9 mouse cellular contexts compared by ENCODE assay signal in genomic region chr16:91466566-91466965, GRCm38 (mm10). TPM values are rescaled to one million over a fixed set of nuclear protein-coding genes. Genes with fewer than 3 reads are reported as not detected.
DNase-seq lines count a peak whose midpoint lies in the region; ATAC-seq and TF ChIP-seq lines count a peak whose summit lies in the region.
"Had no signal": no experiment of that assay in that cellular context is flagged by ENCODE, and none has a peak within 500 bp of the region (broad histone marks: within the 10 kb centered on the region; RNA-seq: fewer than 3 reads in every experiment).

No protein-coding gene starts in this region.

- H3K9ac ChIP-seq in hindbrain, postnatal 0 days (replicated peaks; ENCODE audit: low read length): no peak overlapping the region
- H3K9ac ChIP-seq: limb, embryonic 15.5 days had no signal

- intact Hi-C loops in left cerebral cortex, adult 2 months (cut with DNase I): no loop called here

- H3K4me2 ChIP-seq in hindbrain, postnatal 0 days (ENCODE audit: low read depth, low read length): peak overlapping the region; percentile 62; the same call in 1 of the 2 replicates
- H3K4me2 ChIP-seq: limb, embryonic 15.5 days had no signal

- 0 out of 2 replicates have a peak, but pooled peaks cover 5% of the 10 kb centered on the region for H3K9me3 ChIP-seq in embryonic facial prominence, embryonic 10.5 days
- no peaks in the 10 kb centered on the region for H3K9me3 ChIP-seq in hindbrain, postnatal 0 days (ENCODE audit: low read length)
- H3K9me3 ChIP-seq: limb, embryonic 15.5 days had no signal

- 52% methylated on average over 6 of the region's 6 CpGs for WGBS in embryonic facial prominence, embryonic 10.5 days
- 35% methylated on average over 6 of the region's 6 CpGs for WGBS in hindbrain, postnatal 0 days

- no peak overlapping the region for H3K4me3 ChIP-seq in left cerebral cortex, adult 2 months
- 0 out of 2 replicates have a peak overlapping the region, but pooled peaks have one; percentile 76 for H3K4me3 ChIP-seq in embryonic facial prominence, embryonic 10.5 days
- no peak overlapping the region for H3K4me3 ChIP-seq in hindbrain, postnatal 0 days (ENCODE audit: low read length)
- H3K4me3 ChIP-seq: limb, embryonic 15.5 days had no signal

- peaks cover 39% of the 10 kb centered on the region for H3K4me1 ChIP-seq in embryonic facial prominence, embryonic 10.5 days
- peaks cover 17% of the 10 kb centered on the region; the same call in 1 of the 2 replicates for H3K4me1 ChIP-seq in hindbrain, postnatal 0 days (ENCODE audit: insufficient read depth, low read length)

- H3K36me3 ChIP-seq in embryonic facial prominence, embryonic 10.5 days (replicated peaks): peaks cover 11% of the 10 kb centered on the region; the same call in 1 of the 2 replicates
- no peaks in the 10 kb centered on the region; the same call in 1 of the 2 replicates for H3K36me3 ChIP-seq in hindbrain, postnatal 0 days (ENCODE audit: insufficient read depth, low read length)

- DNase-seq in left cerebral cortex, adult 2 months (ENCODE audit: extremely low spot score in 1 of 2, low spot score in 2 of 2): no peak
- DNase-seq in left cerebral cortex, adult 8-10 months (ENCODE audit: low spot score in 2 of 2): no peak
- DNase-seq in embryonic facial prominence, embryonic 10.5 days (ENCODE audit: low spot score): peak; percentile 64
- peak; percentile 50 for DNase-seq in hindbrain, postnatal 0 days (ENCODE audit: low spot score)
- peak; percentile 70 to 80 for DNase-seq in lung, postnatal 4 days
- no peak for DNase-seq in c-Kit-positive CD71-positive TER-119-positive erythroid progenitor cells, embryonic 14.5 days (ENCODE audit: low spot score)
- no peak for DNase-seq in layer of hippocampus, adult 18-20 months (ENCODE audit: low spot score in 2 of 2)

- H3K27ac ChIP-seq in left cerebral cortex, adult 2 months: peak overlapping the region; percentile 47; the same call in 1 of the 2 replicates
- H3K27ac ChIP-seq in embryonic facial prominence, embryonic 10.5 days (replicated peaks): no peak overlapping the region; the same call in 1 of the 2 replicates
- H3K27ac ChIP-seq in hindbrain, postnatal 0 days: no peak overlapping the region
- H3K27ac ChIP-seq: limb, embryonic 15.5 days had no signal

- TF ChIP-seq CTCF in left cerebral cortex, adult 2 months (IDR thresholded peaks at IDR 0.05): no peak
- TF ChIP-seq CTCF in hindbrain, postnatal 0 days (IDR thresholded peaks at IDR 0.05; ENCODE audit: low read depth): no peak

- ATAC-seq in hindbrain, postnatal 0 days: peak; percentile 37; the same call in 1 of the 2 replicates
- ATAC-seq in megakaryocyte-erythroid progenitor cell, adult 5-6 weeks (replicated peaks; ENCODE audit: low FRiP score, low TSS enrichment, poor library complexity, severe bottlenecking): no peak

- no peaks in the 10 kb centered on the region for H3K27me3 ChIP-seq in embryonic facial prominence, embryonic 10.5 days (replicated peaks; ENCODE audit: low read depth, poor library complexity, severe bottlenecking)
- H3K27me3 ChIP-seq in hindbrain, postnatal 0 days (ENCODE audit: insufficient read depth, low read length): no peaks in the 10 kb centered on the region
- H3K27me3 ChIP-seq: limb, embryonic 15.5 days had no signal

RNA-seq across cellular contexts. Expression of gene Ifnar1, which starts 18.5 kb away (rescaled TPM):
- 10 to 100 TPM; 45.2 TPM for total RNA-seq in left cerebral cortex, adult 2 months (2021)
- total RNA-seq in left cerebral cortex, adult 8-10 months (2022): 10 to 100 TPM; 45.4 to 56.2 (median 49.8) TPM
- 56.9 and 57.6 TPM in 2 replicates for polyA plus RNA-seq in embryonic facial prominence, embryonic 10.5 days (2016; fragmentation: Nextera tagmentation; extraction: Ambion mirVana)
- total RNA-seq in hindbrain, postnatal 0 days (2014; rRNA removed): 53.1 and 60.5 TPM in 2 replicates
- polyA plus RNA-seq in hindbrain, postnatal 0 days (2015; fragmentation: Nextera tagmentation; extraction: Ambion mirVana): 33.6 and 34.1 TPM in 2 replicates
- total RNA-seq in megakaryocyte-erythroid progenitor cell, adult 5-6 weeks (2014; fragmentation: Nextera tagmentation): 16.3 and 19.6 TPM in 2 replicates
- 22.2 and 22.7 TPM in 2 replicates for total RNA-seq in megakaryocyte-erythroid progenitor cell, adult 5-6 weeks (2017)
- total RNA-seq in layer of hippocampus, adult 18-20 months (2021): 10 to 100 TPM; 40.9 to 44.4 TPM

Comparison
In these comparisons a context has a peak if more than half of its experiments do, and no peak if none do; other contexts are left out.
1. DNase-seq: peak in embryonic facial prominence, embryonic 10.5 days (single experiment), hindbrain, postnatal 0 days (single experiment) and lung, postnatal 4 days (2 of 2); none in left cerebral cortex, adult 2 months (0 of 2), left cerebral cortex, adult 8-10 months (0 of 2), c-Kit-positive CD71-positive TER-119-positive erythroid progenitor cells, embryonic 14.5 days (single experiment) and layer of hippocampus, adult 18-20 months (0 of 2).